Mouse (Mus musculus) right cerebral cortex, postnatal 14 days (tissue): Measurements from ENCODE around the gene Tnf.

Experiments used
- DNase-seq: peaks from one replicate; pipeline ENCODE4 v3.0.0; 2022

Gene Tnf

DNA sequence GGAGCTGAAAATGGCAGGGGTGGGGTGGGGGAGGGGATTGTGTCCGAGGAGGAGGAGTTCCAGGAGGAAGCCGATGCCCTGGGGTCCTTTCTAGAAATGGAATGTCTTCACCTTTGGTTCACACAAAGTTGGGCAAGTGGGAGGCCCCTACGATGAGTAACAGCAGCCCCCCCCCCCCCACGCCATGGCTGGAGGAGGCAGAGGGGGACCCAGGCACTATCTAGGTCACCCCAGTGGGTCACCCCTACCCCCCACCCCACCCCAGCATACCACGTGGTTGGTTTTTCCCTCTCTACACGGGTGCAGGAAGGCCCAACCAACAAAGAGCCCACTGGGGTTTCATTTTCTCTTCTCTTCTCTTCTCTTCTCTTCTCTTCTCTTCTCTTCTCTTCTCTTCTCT is 4.7 kb downstream of the Tnf start:
- DNase-seq: no peak

GRCm38 (mm10) chr17:35196321-35196641 is 5.5 kb downstream of the Tnf start:
- no peak for DNase-seq

GRCm38 (mm10) chr17:35195631-35196320 is 6.0 kb downstream of the Tnf start:
- DNase-seq: peak; percentile 90

DNA sequence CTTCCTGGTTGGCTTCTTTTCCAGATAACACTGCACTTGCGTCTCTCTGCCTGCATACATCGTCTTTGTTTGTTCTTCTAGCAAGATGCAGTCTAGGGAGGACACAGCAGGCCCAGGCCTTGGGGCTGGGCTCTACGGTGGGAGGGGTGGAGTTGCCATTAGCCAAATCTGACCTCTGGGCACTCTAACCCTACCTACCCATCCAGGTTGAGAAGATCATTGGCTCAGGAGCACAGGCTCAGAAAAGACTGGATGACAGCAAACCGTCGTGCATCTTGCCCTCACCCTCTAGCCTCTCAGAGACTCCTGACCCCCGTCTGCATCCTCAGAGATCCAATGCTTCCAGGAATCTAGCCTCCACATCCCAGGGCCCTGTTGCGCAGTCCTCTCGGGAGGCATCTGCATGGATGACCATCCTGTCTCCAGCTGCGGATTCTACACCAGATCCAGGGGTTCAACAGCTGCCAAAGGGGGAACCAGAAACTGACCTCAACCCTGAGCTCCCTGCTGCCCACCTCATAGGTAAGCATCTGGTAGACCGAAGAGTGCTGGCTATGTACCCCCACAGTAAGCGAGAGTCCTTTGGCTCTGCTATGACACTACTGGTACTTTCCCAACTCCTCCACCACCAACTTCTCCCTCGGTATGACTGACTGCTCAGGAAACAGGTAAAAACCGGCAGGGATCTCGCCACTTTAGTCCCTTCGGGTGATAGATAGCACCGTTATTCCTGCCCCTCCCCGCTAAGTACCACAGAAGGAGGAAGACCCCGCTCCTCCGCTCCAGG is 6.8 kb downstream of the Tnf start:
- DNase-seq: no peak

- DNase-seq: no peak
Observed at GRCm38 (mm10) chr17:35193881-35194843, 7.6 kb downstream of the Tnf start, which contains the start of gene Ltb. Ltb (plus strand) TSS chr17:35194439.

GRCm38 (mm10) chr17:35192924-35193323 is 8.9 kb downstream of the Tnf start:
- no peak for DNase-seq

DNA sequence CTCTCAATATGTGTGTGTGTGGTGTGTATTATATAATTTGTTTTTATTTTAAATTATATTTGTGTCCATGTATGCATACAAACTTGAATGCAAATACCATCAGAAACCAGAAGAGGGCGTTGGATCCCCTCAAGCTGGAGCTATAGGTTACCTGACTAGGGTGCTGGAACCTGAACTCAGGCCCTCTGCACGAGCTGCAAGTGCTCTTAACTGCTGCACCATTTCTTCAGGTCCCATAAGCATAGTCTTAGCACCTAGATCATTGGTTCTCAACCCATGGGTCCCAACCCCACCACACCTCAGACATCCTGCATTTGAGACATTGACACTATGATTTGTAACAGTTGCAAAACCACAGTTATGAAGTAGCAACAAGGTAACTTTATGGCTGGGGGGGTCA is 10.1 kb downstream of the Tnf start:
- no peak for DNase-seq

DNA sequence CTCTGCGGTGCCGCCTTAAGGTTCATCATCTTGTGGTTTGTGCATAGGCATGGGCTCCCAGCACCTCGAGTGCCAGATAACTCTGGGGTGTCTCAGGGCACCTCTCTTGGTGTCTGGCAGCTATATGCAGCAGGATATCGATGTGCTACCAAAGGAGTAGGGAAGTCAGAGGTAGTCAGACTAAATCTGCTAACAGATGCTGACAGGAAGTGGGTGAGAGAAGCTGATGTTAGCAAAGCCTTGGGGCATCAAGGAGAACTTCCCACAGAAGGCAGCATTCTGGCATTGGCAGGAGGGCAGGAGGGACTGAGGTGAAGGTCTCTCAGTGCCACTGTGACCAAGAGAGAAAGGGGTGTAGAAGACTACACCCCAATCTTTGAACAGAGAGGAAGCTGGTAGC is 11.7 kb downstream of the Tnf start:
- DNase-seq: no peak

GRCm38 (mm10) chr17:35189186-35189585 is 12.6 kb downstream of the Tnf start:
- no peak for DNase-seq

- DNase-seq: no peak
Observed at GRCm38 (mm10) chr17:35187959-35188610, 13.7 kb downstream of the Tnf start, which contains the start of gene Lst1. Lst1 (minus strand) TSS chr17:35188439.

GRCm38 (mm10) chr17:35187345-35187744 is 14.5 kb downstream of the Tnf start:
- DNase-seq: no peak

DNA sequence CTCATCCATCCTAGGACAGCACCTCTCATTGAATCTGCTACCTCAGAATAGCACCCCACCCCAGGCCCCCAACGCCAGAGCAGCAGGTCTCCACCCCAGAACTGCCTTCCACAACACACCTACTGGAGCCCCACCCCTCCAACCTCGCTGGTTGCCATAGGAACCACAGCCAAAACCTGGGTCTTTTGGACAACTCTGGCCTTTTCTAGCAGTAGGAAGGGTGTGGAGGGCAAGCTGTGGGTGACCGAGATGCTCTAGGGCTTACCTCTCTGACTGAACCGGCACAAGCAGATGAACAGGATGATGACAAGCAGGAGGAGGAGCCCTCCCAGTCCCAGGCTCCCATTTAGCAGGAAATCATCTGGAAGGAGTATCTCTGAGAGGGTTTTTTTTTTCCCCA is 15.1 kb downstream of the Tnf start:
- no peak for DNase-seq

GRCm38 (mm10) chr17:35185639-35186611 is 15.9 kb downstream of the Tnf start:
- DNase-seq: no peak

DNA sequence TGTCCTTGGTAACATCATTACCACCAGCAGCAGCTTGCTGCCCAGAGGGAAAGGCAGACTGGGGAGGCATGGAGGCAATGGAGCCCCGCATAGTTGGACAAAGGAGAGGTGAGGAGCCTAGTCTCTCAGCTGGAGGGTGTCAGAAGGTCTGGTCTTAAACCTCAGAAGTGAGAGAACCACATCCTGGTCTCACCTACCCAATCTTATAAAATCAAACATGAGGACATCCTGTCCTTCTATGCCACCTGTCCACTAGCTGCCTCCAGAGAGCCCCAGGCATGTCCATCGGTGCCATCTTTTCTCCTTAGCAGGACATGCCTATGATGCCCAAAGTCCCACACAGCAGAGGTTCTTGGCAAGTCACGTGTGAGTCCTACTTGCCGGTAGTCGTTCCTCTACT is 21.7 kb downstream of the Tnf start:
- no peak for DNase-seq

DNA sequence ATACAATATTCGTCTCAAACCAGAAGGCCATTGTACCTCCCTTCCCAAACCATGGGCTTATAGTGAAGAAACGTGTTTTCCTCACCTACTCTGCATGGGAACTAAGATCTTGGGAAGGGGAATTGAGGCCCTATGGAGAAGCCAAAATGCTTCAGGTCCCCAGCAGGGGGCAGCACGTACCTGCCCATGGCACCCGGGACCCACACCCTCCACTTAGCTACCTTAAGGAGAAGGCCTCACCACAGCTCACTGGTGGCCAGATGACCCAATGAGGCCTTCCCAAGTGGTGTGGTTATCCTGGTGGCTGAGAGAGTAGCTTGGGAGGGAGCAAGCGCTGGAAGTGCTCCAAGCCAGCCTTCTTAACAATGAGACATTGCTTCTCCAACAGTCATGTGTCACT is 23.3 kb downstream of the Tnf start:
- DNase-seq: peak; percentile 57

DNA sequence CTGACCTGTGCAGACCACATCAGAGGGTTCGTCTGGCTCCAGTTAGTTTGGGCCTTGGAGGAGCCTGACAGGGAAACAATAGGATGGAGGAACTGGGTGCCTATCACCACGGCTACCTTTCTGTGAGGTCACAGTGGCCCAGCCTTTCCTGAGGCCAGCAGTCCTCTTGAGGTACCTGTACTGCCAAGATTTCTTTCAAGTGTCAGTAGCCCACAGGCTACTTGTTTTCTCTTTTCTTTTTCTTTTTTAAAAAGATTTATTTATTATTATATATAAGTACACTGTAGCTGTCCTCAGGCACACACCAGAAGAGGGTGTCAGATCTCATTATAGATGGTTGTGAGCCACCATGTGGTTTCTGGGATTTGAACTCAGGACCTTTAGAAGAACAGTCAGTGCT is 25.8 kb downstream of the Tnf start, which contains the start of gene Aif1:
Gene Aif1 (minus strand): TSS at position 101 of the 400 bp plus-strand sequence.
- no peak for DNase-seq

DNA sequence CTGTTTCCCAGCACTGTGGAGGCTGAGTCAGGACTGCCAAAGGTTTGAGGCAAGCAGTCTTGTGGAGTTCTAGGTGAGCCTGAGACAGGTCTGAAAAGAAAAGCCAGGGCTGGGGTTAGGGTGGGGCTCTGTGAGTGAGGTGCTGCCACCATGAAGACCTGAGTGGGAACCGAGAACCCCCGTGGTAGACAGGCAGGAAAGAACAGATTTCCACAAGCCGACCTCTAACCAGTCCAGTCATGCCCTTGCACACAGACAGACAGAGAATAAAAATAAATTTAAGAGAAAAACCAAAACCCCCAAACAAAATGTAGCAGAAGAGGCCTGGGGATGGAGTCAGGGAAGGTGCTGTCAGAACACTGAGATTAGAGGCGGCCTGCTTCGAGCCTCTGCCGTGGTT is 26.4 kb downstream of the Tnf start:
- DNase-seq: no peak

- DNase-seq: no peak
Observed at GRCm38 (mm10) chr17:35174201-35174977, 27.4 kb downstream of the Tnf start.

DNA sequence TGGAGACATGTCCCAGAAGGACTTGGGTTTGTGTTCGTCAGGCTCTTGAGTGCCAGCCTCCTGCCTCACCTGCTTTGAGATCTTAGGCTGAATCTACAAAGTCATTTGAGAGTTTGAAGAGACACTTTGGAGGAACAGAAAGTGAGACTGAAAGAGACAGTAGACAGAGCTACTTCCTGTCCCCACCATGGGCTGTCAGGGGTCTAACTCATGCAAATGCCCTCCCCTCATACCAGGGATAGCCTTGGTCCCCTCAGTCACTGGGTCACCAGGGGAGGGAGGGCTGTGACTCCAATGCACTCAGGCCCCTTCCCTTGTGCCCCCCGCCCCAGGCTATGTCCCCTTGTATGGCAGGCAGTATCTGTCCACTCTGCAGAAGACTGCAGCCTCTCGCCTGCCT is 28.5 kb downstream of the Tnf start:
- DNase-seq: no peak

DNA sequence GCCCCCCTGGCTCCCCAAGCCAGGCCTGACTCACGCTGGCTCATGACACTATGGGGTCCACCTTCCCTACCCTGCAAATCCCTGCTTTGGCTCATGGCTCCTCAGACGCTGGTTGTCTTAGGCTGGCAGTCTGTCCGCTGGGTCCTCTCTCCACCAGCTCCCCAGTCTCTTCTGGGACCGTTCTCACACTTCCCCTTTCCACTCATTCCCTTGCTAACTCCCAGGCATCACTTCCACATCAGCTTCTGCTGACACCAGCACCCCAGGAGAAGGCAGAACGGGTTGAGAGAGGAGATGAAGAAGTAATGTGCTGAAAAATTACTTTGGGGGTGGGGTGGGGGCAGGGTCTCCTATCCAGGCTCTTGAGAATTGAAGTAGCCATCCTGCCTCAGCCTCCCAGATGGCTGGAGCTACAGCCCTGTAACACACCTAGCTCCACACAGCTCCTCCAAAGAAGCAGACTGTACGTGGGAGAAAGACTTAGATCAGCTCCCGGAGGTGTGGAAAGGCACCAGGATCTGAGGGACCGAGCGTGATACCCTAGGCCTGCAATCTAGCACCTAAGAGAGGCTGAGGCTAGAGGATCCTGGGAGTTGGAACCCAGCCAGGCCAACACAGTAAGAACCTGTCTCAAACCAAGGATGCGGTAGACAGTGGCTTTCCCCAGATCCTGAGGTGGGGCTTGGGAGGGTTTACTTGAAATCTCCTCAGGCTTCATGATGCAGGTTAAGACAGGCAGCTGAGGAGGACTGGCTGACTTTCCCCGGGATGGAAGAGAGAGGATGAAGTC is 29.2 kb downstream of the Tnf start:
- DNase-seq: peak; percentile 53
